Mouse (Mus musculus) regulatory T cell (primary cell): Measurements from ENCODE around the gene Prmt3.

Experiments
- in situ Hi-C: fragments of 300-600 bp; cut with MboI, MseI; formaldehyde crosslinking; loops from one replicate; pipeline ENCODE4 v1.15.1; 2025; ENCODE audit warnings: high pct_unique_total_duplicates

Prmt3 gene

DNA sequence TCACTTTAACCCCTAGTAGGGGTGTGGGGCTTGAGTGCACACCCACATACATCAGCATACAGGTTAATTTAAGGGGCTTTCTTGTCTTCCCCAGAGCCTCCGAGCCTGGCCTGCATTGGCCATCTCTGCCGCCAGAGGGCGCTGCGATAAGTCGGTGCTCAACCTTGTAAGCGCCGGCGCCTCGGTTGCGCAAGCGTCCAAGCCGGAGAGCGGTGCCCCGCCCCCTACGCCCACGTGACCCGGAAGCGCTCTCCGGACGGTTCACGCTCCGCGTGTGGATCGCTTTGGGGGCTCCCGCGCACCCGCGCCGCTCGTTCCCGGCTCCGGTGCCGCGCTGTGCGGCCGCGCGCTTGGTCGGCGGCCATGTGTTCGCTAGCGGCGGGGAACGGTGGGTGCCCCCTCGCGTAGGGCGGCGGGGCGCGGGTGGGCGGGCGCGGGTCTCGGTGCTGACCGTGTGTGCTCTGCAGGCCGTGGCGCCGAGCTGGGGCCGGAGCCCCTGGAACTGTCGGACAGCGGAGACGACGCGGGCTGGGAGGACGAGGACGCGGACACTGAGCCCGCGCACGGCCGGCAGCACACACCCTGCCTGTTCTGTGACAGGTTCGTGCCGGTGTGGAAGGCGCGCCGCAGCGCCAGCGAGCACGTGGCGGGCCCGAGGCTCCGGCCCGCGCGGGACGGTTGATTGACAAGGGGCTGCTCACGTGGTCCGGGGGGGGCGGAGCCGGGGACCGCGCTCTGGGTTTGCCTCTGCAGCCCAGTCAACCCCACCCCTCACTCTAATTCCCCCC is at the start of gene Prmt3:
Prmt3 (plus strand) TSS at position 233 of the 788 bp plus-strand sequence.
- in situ Hi-C loops: loop anchor here (10.0 kb wide), 1 partner anchor 904 kb away; no protein-coding TSS in a partner anchor

DNA sequence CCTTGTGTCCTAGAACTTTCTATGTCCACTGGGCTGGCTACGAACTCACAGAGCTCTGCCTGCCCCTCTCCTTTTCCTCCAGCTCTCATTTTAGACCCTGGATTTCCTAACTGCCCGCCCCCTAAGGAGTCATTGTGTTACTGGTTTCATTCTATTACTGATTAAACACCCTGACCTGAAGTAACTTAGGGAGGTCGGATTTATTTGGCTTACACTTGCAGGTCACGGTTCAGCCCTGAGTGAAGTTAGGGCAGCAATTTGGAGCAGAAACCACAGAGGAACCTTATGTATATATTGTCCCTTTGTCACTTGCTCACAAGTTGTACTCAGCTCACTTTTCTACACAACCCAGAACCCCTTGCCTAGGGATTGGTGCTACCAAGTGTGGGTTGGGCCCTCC is 43.8 kb upstream of the Prmt3 start:
- in situ Hi-C loops: no loop called here

DNA sequence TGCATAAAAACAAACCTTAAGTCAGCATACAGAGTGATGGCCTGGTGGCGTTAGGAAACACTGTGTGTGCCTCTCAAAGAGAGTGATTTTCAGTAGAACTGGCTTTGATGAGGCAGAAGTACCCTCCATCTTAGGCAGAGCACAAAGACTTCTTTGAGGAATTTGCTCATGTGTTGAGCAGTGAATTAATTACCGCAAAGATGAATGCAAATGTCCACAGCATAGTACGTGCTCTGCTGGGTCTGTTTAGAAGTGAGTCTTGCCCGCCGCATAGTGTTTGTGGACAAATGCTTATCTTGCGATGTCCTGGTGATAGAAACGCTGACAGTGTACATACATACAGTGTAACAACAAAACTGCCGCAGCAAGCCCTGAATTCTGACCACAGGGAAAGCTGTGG is 38.7 kb upstream of the Prmt3 start:
- in situ Hi-C loops: no loop called here

DNA sequence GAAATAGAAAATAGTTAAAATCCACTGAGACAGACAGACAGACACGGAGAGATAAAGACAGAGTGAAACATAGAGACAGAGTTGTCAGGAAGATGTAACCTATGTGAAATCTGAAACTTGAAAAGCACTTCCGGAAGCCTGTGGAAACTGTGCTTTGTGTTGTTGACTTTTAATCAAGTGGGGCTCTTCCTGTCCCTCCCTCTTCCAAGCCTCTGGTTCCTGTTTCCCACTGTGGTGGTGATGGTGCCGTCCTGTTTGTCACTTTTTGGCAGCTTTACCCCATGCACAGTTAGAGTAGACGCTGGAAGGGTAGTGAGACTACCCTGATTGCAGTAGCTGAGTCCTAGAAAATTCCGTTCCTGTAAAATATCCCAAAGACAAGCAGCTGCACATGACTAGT is 36.7 kb upstream of the Prmt3 start:
- in situ Hi-C loops: loop anchor here (5.0 kb wide), 1 partner anchor 244 kb away; no protein-coding TSS in a partner anchor

DNA sequence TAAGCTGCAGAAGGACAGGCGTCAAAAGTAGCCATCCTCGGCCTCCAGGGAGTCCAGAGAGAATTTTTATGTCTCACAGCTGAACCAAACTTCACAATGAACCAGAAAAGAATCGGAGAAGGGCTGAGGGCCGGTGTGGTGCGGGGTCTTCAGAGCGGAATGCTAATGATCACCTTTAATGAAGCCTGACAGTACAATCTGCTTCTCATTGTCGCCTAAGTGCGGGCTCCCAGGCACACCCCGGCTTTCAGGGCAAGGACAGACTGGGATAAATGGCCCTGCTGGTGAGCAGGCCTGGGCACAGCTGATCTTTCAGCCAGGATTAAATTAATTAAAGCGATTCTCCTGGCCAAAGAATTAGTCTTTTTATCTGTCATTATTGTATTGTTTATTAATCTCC is 36.2 kb upstream of the Prmt3 start:
- in situ Hi-C loops: loop anchor here (5.0 kb wide), 1 partner anchor 245 kb away; no protein-coding TSS in a partner anchor

DNA sequence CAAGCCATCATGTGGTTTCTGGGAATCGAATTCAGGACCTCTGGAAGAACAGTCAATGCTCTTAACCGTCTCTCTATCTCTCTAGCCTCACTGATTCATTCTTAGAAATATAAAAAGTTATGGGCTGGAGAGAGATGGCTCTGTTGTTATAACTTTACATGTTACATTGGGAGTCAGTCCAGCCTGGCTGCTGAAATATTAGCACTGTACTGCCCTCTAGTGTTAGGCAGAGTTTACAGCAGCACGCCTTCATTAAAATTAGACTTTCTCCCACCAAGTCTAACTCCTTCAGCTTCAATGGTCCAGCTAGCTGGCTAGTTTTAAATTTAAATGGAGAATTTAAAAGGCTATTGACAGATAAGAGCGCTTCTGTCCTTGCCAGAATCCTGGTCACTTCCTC is 27.0 kb upstream of the Prmt3 start:
- in situ Hi-C loops: loop anchor here (5.0 kb wide), 1 partner anchor 134 kb away; no protein-coding TSS in a partner anchor

DNA sequence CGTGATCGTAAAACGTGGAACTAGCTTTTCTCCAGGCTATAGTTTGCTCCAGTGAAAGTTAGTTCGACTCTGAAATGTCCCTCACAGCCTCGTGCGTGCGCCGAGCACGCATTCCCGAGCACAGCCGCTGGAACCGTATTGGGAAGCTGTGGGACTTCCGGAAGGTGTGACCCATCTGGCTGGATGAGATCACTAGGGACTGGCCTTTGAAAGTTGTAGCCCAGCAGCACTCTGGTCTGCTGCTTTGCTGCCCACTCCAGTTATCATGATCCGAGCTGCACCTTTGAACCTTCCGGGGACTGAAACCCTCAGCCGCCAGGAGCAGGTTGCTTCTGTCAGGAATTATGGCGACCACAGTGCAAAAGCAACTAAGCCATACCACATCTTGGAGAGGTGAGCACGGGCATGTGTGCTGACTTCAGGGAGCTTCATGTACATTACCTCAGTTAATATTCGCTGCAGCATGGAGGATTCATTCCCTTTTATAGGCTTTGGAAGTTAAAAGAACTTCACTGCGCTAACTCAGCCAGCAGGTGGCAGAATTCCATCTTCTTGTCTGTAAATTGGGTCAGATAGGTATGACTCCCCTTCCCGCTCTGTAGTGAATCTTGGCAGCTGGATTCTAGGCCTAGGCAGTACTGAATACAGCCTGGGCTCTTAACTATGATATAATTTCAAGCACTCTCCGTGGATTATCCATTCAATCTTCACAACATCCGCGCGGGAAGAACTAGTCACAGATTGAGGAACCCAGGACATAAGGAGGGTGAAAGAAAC is 25.2 kb upstream of the Prmt3 start:
- in situ Hi-C loops: loop anchor here (5.0 kb wide), 1 partner anchor 136 kb away; no protein-coding TSS in a partner anchor

DNA sequence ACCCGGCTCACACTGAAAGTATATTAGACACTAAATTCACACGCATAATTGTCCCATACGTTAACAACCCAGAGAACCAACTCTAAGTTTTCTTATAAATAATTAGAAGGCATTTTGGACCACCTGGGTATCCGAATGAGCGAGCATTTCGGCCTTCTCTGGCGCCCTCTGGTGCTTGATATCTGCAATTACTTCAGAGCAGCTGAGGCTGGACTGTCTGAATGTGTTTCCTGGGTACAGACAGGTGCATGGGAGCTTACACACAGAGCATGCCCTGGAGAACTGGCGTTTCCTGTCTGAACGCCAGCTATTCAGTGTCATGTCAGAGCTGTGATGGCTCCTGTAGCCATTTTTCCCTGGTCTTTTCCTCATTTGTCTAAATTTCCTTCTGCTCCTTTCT is 23.4 kb upstream of the Prmt3 start:
- in situ Hi-C loops: loop anchor here (5.0 kb wide), 1 partner anchor 137 kb away; no protein-coding TSS in a partner anchor

DNA sequence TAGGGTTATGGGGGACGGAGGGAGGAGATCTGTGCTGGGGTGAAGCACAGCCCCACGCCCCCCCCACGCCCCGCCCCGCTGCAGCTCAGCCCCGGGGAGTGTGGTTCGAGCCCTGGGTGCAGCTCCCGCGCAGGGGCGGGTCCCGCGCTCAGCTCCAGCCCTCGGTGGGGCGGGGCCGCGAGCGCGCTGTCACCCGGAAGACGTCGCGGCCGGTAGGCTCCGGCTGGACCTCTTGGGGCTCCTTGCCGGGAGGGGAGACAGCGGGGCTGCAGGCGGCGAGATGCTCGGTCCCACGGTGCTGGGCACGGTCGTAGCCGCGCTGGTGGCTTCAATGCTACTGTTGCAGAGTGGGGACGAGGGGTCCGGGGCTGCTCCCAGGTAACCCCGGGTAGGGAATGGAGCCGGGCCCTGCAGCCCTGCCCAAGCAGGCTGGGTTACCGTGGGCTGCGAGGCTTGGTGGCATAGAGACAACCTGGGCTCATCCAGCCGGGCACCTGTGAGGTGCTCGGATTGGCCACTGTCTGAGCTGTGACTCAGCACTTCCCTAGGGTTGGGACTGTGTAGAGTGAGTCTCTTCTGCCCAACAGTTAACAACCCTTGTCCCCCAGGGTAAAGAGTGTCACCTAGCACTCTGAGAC is 19.1 kb upstream of the Prmt3 start, which contains the start of gene Htatip2:
Htatip2 (plus strand) TSS at position 182 of the 638 bp plus-strand sequence.
- in situ Hi-C loops: no loop called here

DNA sequence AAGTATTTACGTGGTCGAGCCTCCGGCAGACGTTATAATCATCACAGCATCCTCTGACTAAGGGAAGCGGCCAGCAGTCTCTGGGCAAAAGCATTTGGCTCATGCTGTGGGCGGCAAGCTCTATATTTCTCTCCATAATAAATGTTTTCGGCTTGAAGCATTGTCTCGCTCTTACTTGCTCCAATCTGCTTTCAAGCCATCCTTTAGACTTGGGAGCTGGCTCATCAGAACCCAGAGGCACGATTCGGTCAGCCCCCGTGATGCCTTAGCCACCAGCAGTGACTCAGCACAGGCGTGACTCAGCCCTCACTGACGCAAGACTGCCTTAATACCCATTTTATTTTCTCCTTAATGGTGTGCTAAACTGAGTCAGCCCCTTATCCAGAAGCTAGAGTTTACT is 15.5 kb upstream of the Prmt3 start:
- in situ Hi-C loops: no loop called here

DNA sequence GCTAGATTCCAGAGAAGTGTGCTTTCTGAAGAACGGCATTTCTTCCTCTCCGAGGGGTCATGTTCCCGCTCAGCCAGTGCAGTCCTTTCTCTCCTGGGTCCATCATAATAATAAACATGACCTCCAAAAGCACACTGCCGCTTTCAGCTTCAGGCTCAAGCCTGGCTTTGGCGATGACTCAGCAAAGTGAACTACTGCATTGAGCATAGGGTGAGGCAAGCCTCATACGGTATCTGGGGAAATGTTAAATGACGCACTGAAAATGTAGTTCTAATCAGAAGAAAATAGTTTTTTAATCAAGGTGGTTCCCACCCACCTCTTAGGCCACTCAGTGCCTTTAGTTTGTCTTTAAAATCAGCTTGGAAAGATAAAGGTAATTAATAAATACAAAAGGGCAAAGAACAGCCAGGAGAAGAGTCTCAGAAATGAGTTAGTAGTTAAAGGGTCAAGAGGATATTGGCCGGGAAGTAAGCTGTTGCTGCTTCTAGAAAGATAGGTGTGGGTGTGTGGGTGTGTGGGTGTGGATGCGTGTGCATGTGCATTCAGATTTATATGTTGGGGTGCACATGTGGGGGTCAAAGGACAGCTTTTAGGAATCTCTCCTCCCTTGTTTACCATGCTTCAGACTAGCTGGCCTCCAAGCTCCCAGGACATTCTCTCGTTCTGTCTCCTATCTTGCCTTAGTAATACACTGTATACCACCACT is 14.0 kb upstream of the Prmt3 start:
- in situ Hi-C loops: no loop called here

DNA sequence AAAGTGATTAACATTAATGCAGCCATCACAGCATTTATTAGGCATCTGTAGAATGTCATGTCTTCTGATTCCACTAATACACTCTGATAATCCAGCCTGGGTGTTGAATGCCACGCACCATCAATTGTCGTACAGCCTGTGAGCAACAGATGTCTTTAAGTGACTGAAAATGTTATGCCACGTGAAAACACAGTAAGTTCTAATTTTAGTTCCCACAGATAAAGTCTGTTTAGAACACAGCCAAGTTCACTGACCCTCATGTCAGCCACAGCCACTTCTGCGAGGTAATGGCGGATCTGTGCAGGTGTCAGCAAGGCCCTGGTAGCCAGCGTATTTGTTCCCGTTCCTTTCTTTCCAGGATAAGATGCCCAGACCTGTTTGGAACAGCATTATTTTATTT is 12.0 kb upstream of the Prmt3 start:
- in situ Hi-C loops: no loop called here

DNA sequence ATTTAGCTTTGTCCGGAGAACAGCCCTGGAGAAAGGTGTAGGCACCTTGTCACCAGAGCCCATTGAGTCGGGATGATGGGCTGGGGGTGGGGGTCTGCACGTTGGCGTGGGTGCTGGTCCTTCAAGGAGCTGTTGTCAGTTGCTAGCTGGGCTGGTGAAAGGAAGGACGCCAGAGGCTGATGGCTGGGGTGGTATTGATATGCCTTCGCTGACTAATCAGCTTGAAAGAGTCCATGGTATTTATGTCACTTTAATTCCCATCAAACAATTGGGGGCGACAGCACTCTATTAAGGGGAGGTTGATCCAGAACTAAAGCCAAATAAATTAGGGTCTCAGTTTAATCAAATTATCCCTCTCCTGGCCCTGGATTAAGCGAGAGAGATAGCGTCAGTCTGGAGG is 9.6 kb upstream of the Prmt3 start:
- in situ Hi-C loops: no loop called here

DNA sequence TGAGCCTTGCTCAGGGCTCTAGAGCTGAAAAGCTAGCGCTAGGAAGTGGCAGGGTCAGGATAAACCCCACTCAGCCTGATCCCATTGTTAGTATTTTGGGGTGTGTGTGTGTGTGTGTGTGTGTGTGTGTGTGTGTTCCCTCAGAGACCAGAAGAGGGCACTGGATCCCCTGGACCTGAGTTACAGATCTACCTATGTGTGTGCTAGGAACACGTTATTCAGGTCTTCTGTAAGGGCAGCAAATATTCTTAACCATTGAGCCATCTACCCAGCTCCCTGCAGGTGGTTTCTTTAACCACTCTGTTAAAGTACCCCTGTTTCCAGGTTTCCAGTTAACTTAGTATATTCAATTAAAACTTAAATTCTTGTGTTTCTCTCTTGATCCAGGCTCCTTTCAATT is 3.8 kb upstream of the Prmt3 start:
- in situ Hi-C loops: loop anchor here (5.0 to 10.0 kb wide), 2 partner anchors 900 to 987 kb away; partner anchors contain the start of gene Zdhhc13

DNA sequence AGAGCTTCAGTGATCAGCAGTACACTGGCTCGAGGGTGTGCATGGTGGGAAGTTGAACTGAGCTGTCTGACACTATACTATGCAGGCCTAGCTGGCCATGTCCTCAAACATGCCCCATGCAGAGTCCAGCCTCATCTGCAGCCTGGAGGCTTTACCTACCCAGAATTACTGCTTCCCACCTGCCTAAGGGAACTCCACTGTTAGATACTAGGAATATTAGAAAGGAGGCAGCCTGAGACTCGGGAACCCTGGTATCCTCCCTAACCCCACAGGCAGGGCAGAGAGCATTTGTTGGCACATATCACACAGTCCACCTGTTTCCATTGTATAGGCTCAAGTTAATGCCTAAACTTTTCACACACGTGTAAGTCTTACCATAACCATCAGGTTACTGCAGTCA is 561 bp upstream of the Prmt3 start:
- in situ Hi-C loops: loop anchor here (10.0 kb wide), 1 partner anchor 903 kb away; no protein-coding TSS in a partner anchor

DNA sequence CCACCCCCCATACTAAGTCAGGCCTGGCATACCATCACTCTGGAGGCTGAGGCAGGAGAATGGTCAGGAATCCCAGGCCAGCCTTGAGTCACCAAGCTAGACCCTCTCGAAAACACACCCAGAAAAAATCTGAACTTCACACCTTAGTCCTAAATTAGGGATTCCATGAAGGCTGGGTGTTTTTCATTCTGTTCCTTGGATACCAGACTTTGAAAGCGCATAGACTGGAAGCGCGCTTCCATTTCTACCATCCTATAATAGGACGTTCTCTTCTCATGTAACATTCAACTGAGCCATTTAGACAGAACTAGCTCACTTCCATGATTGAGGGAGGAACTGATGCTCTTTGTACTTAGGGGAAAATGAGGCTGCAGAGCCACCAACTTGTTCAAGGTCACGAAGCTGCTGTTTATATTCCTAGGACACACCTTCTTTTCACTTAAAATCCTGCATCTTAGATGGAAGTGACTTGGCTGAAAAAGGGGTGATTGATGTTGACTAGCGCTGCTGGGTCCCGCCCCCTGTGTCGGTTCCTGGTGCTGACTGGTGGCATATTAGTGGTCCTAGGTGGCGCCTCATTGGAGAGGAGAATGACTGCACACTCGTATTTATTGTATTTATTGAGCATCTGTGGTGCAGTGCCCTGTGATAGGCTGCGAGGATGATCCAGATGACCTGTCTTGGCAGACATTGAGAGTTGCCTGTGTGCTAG is 914 bp downstream of the Prmt3 start:
- in situ Hi-C loops: loop anchor here (10.0 kb wide), 1 partner anchor 904 kb away; no protein-coding TSS in a partner anchor

DNA sequence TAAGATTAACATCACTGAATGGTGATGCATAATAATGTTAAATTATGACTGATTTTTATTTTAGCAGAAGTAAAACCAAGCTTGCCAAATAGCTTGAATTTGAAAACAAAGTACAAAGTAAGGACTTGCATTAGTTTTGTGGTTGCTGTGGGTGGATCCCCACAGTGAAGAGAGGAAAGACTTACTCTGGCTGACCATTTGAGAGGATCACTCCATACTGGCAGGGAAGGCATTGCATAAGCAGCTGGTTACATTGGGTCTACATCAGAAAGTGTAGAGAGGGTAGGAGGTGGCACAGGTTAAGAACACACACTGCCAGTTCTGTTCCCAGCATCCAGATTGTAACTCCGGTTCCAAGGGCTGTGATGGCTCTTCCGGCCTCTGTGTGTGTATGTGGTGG is 4.9 kb downstream of the Prmt3 start:
- in situ Hi-C loops: loop anchor here (10.0 kb wide), 1 partner anchor 142 kb away; no protein-coding TSS in a partner anchor

DNA sequence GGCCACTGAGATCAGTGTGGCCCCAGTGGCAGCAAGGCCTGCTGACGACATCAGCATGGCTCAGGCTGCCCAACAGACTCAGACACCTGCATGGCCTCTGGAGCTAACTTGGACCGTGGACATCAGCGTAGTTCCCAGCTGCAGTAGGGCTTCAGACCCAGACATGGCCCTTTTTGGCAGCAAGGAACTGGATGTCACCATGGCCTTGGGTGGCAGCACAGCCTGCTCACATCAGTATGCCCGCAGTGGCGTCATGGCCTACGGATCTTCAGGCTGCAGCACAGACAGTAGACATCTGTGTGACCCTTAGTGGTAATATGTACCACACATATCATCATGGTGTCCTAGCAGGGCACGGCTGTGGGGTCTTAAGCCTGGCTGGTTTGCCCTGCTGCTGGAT is 7.0 kb downstream of the Prmt3 start:
- in situ Hi-C loops: loop anchor here (10.0 kb wide), 1 partner anchor 140 kb away; no protein-coding TSS in a partner anchor

DNA sequence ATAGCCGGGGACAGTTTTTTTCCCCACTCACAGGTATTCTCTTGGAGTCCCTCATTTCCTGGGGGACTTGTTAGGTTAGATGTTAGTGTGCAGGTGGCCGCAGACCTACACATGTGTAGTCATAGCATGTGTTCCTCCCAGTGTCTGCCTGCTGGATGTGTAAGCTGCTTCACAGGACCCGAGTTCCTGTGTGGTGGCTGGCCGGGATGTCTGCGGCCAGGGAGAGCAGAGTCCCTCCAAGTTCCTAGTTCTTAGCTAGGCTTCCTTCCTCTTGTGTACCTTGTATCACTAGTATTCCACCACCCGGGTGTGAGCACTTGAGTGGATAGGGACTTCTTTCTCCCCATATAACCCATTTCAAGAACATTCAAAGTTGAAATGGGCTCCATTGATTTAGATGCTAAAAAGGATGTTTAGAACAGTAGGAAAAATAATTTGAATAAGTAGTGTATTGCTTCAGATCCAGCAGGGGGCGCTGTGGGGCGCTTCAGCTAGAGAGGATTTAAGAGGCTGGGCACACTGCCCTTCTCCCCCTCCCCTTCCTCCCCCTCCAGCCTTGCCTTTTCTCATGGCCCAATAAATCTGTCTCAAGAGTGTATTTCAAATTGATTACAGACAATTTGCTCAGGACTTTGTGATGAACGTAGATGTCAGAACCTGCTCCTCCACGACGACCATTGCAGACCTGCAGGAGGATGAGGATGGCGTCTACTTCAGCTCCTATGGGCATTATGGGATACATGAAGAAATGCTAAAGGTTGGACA is 8.7 kb downstream of the Prmt3 start:
- in situ Hi-C loops: loop anchor here (10.0 kb wide), 1 partner anchor 138 kb away; no protein-coding TSS in a partner anchor

DNA sequence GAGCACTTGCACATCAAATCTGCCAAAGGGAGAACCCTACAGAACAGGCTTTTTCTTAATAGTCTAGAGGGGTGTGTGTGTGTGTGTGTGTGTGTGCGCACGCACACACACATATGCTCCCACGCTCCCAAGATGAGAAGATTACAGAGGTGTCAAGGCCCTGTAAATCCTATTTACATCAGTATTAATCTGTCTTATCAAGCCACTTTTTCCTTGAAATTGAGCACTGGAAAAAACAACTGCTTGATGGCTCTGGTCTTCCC is 9.2 kb downstream of the Prmt3 start:
- in situ Hi-C loops: loop anchor here (10.0 kb wide), 1 partner anchor 137 kb away; no protein-coding TSS in a partner anchor
